Mouse (Mus musculus) monocyte, adult 2 months (primary cell): ENCODE data around the gene Mettl26.
A peak's percentile ranks its signal among the peaks of the same experiment; 100 is the strongest.

Experiments used
- DNase-seq, 2 experiments: peaks; one replicate each; pipeline ENCODE4 v3.0.0; 2022; ENCODE audit warnings: low spot score in 2 of 2, low read depth in 1 of 2

Gene Mettl26

DNA sequence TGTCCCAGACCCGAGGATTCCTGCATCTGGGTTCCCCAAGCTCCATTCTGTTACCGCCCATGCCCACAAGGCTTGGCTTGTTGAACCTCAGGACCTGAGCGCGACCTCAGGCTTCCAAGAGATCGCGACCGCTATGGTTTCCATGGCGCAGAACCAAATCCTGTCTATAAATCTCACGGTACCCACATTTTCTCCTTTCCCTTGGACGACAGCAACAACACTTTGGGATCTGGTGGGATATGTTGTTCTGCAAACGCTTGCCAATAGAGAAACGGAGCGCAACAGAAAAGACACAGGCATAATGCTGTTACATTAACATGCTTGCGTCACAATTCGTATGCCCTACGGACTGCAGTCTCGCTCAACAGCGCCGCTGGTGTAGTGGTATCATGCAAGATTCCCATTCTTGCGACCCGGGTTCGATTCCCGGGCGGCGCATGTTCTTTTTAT is at the start of gene Mettl26:
Gene Mettl26, plus strand, starts transcription at position 354 of the 450 bp plus-strand sequence.
- DNase-seq, result peak; percentile 79 to 92

DNA sequence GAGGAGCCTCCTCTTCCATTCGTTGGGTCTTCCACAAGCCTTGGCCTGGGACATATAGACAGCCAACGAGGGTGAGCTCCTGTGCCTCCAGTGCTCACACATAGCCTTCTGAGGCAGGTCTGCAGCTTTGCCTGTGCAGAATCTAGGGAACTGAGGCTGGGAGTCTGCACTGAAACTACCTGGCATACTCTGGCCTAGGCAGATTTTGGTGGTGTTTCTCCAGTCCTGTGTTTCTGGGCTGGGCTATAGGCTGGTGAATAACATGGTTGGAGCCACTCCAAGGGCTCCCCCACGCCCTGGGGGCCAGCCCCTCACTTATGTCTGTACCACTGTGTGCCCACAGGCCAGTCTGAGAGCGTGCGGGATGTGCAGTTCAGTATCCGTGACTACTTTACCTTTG is 49.6 kb upstream of the Mettl26 start:
- no peak for DNase-seq

DNA sequence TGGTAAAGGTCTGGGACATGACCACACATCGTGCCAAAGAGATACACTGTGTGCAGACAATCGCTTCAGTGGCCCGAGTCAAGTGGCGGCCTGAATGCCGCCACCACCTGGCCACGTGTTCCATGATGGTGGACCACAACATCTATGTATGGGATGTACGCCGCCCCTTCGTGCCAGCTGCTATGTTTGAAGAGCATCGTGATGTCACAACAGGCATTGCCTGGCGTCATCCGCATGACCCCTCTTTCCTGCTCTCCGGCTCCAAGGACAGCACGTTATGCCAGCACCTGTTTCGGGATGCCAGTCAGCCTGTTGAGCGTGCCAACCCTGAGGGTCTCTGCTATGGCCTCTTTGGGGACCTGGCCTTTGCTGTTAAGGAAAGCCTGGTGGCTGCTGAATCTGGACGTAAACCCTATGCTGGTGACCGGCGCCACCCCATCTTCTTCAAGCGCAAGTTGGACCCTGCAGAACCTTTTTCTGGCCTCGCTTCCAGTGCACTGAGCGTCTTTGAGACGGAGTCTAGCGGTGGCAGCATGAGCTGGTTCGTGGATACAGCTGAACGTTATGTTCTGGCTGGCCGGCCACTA is 48.8 kb upstream of the Mettl26 start:
- DNase-seq, result no peak

DNA sequence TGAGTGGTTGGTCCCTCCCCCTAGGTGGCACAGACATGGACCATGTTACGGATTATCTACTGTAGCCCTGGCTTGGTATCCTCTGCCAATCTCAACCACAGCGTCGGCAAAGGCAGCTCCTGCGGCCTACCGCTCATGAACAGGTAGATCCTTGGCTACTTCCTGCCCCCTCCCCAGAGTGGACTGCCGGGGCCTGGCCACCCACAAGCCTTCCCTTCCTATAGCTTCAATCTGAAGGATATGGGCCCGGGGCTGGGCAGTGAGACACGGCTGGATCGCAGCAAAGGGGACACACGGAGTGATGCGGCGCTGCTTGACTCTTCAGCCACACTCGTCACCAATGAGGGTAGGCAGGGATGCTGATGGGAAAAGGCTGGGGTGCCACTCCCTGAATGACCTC is 47.9 kb upstream of the Mettl26 start:
- no peak for DNase-seq

DNA sequence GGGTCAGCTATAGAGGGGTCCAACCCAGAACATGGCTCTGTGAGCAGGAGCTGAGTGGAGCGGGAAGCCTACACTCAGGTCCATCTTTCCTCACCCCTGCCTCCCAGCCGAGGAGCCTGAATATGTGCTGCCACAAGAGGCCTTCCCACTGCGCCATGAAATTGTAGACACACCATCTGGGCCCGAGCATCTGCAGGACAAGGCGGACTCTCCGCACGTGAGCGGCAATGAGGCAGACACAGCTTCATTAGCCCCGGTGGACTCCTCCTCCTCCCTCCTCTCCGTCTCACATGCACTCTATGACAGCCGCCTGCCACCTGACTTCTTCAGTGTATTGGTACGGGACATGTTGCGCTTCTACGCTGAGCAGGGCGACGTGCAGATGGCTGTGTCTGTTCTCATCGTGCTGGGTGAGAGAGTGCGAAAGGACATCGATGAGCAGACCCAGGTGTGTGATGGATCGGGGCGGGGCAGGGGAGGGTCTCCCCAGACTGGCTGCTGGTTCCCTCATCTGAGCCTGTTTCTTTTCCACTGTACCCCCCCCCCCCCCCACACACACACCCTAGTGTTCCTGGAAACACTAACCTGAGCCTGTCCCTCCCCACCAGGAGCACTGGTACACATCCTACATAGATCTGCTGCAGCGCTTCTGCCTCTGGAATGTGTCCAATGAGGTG is 47.2 kb upstream of the Mettl26 start:
- DNase-seq, result no peak

DNA sequence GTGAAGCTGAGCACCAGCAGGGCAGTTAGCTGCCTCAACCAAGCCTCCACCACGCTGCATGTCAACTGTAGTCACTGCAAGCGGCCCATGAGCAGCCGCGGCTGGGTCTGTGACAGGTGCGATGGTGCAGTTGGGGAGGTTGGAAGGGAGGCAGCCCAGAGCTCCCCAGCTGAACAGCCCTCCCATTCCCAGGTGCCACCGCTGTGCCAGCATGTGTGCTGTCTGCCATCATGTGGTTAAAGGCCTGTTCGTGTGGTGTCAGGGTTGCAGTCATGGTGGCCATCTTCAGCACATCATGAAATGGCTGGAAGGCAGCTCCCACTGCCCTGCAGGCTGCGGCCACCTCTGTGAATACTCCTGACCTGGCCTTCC is 46.7 kb upstream of the Mettl26 start:
- no peak for DNase-seq

DNA sequence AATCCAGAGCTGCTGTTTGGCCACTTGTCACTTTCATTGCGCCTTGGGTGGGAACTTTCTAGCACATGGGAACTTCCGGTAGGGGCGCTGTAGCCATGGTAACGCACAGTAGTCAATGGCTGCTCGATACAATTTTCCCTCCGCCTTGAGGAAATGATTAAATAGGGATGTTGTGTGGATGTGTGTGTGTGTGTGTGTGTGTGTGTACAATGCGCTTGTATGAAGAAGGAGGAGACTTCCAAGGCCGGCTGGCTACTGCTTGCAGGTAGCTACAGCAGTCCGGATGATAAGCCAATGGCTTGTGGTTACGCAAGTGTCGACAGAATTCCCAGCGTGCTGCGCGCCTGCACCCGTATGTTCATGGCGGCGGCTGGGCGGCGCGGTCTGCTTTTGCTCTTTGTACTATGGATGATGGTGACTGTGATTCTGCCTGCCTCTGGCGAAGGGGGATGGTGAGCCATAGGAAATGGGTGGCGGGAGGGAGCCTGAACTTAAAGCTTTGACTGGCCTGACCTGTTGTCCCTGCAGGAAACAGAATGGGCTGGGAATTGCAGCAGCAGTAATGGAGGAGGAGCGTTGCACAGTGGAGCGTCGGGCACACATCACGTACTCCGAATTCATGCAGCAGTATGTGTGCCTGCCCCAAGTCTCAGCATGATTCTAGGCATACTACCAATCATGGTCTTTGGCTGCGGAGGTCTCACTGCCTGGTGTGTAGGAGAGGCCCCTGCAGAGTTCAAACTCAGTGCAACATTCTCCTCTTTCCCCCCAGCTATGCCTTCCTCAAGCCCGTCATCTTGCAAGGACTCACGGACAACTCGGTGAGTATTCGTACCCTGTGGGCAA is 45.9 kb upstream of the Mettl26 start, which contains the start of gene Jmjd8:
Gene Jmjd8, plus strand, starts transcription at position 156 of the 846 bp plus-strand sequence.
- DNase-seq, result no peak

DNA sequence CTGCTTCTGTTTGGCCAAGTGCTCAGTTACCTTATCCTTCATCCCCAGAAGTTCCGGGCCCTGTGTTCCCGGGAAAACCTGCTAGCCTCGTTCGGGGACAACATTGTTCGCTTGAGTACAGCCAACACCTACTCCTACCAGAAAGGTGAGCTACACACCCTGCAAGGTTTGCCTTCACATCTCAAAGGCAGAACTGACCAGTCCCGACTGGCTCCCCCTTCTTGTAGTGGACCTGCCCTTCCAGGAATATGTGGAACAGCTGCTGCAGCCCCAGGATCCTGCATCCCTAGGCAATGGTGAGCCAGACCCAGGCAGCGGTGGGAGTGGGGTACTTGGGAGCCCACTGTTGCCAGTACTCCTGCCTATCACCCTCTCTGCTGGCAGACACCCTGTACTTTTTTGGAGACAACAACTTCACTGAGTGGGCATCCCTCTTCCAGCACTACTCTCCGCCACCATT is 45.3 kb upstream of the Mettl26 start:
- DNase-seq, result no peak

DNA sequence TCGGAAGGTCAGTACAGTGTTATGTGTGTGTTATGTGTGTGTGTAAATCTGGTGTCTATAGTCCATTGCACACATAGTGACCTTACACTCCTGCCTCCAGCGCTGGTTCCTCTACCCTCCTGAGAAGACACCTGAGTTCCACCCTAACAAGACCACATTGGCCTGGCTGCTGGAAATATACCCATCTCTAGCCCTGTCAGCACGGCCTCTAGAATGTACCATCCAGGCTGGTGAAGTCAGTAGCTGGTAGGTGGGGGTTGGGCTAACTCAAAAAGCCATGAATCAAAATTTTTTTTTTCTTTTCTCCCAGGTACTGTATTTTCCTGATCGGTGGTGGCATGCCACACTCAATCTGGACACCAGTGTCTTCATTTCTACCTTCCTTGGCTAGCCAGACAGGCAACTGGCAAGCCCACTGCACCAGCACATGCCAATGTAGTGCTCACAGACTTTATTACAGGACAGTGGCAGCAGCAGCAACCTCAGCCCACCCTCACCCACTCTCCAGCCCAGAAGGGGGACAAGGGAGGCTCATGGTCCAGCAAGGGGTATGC is 44.6 kb upstream of the Mettl26 start:
- DNase-seq, result no peak

DNA sequence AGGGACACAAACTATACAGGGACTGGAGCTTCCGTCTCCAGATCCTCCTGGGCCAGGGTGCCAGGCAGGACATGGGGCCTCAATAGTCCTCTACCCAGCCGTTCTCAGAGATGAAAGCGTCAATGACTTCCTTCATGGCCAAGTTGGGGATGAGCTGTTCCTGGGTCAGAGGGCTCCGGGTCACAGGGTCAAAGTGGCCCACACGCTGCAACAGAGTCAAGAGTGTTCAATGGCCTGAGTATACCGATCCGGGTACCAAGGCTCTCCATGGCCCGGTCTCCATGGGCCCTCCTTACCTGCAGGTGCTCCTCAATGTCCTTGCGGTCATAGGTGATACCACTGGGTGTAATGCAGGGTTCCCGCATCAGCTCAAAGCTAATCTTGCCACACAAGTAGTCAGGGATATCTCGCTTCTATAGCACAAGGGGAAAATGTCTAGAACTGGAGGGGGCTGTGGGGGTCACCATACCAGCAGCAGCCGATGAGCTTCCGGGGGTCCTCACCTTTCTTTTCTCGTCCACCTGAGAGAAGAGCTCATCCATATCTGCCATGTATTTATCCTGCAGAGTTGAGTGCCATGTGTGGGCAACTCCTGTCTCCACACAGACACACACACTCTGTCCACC is 44.0 kb upstream of the Mettl26 start:
- DNase-seq, result no peak

DNA sequence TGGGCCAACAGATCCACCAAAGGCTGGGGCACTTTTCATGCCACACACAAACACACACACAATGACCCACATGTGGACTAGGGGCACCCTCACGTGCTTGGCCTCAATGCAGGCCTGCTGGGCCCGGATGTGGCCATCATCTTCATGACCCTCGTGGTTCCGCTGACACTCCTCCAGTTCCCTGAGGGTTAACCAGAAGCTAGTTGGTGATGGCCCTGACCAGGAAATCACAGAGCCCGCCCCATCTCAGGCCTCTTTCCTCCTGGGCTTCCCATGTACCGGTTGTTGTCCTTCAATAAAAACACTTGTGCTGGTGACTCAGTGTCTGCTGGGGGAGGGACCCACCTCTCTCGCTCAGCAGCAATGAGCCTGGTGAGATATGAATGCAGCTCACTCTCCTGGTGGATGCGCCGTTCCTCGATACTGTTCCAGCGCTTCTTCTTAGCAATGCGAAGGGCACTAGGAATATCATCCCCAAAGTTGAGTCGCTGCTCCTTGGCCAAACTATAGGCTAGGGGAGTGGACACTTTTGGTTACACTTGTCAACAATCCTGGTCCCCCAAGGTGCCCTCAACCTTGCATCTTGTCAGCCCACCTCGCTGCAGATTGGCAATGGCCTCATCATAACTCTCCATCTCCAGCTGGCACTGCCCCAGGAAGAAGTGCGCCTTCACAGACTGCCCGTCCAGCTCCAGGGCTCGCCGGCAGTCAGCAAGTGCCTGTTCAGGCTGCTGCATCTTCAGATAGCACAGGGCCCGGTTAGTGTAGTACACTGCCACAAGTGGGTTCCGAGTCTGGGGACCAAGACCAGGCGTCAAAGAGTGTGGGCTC is 43.2 kb upstream of the Mettl26 start:
- no peak for DNase-seq

DNA sequence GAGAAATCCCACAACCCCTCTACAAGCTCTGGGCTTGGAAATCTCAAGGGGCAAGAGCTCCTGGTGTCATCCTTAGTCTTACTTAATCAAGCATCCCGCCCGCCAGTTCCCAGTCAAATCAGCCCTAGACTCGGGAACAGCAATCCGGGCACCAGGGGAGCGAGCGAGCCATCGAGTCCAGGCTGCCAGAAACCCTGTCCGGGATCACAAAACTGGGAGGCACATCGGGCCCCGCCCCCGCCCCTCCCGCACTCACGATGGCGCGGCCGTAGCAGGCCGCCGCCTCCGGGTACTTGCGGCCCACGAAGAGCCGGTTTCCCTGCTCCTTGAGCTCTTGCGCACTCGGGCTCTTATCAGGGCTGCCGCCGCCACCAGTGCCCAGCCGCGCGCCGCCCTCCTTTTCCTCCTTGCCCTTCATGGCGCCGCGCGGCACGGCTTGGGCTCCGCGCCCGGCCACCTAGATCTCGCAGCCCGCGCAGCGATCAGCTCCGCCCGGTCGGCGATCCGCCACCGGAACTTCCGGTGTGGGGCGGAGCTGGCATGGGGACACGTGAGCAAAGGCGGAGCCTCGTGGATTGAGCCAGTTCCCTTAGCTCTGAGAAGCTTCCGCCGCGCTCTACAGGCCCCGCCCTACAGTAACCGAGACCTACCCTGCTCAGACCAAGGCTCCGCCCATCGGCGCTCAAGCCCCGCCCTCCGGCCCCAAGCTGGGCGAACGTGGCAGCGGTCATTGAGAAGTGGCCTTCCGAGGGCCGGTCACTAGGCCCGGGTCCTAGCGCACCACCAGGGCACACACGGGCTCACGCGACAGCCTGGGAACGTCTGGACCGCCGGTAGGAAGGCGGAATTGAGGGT is 42.2 kb upstream of the Mettl26 start:
- DNase-seq, result peak; percentile 94 to 98

DNA sequence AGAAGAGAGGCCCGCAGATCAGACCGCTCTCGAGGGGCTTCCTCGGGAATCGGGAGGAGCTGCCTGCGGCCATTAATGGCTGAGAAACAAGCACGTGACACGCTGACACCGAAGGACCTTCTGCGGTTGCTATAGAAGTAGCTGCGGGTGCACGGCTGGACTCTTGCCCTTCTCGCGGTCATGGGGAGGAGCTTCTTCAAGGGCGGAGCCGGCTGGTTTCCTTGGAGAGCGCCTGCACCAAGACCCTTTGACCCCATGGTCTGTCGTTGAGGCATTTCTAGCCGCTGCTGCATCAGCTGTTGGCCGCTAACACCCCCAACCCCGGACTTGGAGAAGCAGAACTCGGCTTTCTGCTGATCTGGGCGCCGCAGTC is 41.6 kb upstream of the Mettl26 start, which contains the start of gene Stub1:
Gene Stub1, minus strand, starts transcription at position 114 of the 373 bp plus-strand sequence.
- DNase-seq, result peak in 1 of 2 experiments; percentile 65

DNA sequence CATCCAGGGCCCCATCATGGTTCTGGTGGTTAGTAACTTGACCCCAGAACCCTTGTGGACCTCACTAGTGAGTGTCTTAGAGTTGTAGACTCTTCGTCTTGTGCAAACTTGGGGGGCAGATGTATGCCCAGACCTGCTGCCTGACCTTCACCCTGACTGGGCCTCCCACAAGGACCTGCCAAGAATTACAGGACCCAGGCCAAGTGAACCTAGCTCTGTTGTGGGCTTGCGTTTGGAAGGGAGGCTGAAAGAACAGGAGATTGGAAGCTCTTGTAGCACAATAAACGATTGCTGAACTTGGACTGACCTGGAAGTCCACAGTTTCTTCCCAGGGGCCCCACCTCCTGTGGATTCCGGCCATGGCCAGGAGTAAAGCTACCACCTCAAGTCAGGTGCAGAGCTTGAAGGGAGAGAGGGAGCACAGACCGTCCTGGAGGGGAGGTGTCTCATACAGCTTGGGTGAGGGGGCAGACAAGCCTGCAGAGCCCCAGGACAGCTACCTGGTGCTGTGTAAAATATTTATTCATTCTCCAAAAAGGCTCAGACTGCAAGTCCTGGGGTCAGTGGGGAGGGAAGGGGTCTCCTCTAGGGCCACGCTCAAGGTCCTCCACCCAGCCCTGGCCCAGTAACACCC is 40.8 kb upstream of the Mettl26 start:
- DNase-seq, result no peak

DNA sequence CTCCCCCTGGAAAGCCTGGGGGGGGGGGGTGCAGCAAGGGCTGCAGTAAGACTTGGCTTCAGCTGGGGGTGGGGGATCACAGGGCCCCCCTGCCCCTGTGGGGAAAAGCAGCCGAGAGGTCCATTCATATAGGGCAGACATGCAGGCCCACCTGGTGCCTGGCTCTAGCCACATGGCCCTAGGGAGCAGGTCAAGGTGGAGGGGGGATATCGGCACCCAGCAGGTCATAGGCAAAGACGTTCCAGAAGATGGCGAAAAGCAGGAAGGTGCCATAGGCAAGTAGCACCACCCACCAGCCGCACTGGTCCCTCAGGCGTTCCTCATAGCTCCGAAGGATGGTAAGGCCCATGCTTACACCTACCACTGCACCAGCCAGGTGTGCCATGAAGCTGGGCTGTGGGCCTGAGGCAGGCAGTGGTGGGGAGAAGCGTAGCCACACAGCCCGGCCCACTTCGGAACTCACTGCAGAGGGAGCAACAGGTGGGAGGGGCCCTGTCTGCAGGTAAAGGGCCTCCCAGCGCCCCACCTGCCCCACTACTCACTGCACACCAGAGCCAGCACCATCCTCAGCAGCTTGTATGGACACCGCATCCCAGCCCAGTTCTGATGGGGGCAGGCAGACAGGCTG is 40.2 kb upstream of the Mettl26 start:
- no peak for DNase-seq

DNA sequence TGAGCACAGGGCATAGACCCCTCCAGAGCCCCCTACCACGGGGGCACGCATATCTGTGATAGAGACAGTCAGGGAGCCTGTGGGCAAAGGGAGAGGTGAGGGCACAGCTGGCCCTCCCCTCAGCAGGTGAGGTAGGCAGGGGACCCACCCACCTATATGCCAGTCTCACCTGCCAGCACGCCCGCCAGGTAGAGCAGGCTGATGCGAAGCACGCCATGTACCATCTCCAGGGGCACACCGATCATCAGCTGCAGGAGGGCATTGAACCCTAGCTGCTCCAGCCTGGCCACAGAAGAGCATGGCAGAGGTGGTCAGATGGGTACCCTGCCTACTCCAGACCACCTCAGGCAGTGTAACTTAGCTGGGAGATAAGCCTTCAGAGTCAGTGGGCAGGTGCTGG is 39.6 kb upstream of the Mettl26 start:
- no peak for DNase-seq

DNA sequence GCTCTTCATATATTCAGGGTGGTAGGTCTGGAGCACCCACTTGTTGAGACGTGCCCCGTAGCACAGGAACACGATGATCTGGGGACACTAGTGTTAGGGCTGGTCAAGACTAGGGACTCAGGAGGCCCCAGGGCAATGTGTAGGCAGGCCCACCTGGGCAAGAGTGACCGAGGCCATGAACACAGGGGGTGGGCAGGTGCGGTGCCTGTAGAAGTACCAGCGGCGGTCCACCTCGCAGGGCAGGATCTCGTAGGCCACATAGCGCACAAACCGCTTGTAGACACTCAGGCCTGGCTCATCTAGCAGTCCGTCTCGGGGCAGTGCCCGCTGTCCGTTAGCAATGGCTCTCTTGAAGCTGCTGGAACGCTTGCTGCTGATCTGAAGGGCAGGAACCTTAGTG is 39.1 kb upstream of the Mettl26 start:
- no peak for DNase-seq

DNA sequence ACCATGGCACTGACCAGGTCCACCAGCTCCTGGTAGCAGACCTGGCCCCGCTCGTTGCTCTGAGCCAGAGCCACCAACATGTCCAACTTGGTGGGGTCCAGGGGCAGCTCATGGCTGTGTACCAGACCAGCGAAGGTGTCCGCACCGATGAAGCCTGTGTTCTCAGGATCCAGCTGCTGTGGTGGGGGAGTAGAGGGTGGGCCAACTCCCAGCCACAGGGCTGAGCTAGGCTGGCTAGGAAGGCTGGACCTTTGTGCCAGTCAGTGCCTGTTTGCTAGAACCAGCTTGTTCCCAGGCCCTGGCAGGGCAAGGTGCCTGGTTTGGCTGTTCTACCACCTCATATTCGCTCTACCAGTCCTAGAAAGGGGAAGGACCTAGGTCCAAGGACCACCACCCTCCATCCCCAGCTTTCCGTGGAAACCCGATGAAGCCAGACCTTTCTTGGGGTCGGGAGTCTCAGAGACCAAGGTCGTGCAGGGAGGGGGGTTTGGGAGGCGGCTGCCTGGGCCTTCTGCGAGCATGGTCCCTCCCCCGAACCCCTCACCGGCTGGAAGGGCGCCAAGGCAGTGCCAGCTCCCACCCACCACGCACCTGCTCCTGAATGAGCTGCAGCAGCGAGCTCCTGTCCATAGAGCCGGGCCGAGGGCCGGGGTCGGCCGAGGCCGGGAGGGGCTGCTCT is 38.3 kb upstream of the Mettl26 start:
- DNase-seq, result no peak
